Mouse (Mus musculus): ENCODE measurements around the gene Brd7. TPM values are rescaled to one million over a fixed set of nuclear protein-coding genes. Genes with fewer than 3 reads are reported as not detected.

Brd7 gene
- polyA plus RNA-seq, 1 experiment from 2014 or later = 60.4 TPM

DNA sequence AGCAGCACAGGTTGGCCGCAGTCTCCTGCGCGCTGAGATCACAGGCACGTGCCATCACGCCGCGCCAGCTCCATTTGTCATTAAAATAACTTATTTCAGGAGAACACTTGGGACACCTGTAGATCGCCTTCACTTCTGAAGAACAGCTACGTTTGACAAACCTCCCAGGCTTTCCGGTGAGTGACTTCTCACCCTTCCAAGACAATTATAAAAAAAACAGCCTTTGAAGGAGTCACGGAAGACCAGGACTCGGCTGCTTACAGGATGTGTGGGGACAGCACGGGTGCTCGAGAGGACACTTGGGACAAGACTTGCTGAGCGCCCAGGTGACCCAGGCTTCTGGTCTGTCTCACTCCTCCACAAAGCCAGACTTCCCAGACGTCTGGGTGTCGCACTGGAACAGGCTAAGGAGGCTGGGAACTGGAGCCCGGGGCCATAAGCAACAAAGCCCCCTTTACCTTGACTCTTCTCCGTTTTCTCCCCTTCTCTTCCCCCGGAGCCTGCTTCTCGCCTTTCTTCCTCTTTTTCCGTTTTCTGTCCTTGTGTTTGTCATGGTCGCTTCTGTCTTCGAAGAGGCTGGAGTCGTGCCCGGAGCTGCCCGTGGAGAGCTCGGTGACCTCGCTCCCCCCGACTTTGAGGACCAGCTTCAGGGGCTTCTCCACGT lies 818 bp downstream of the Brd7 start:
- Histone ChIP-seq H3K27ac (ENCODE audit: low read depth) (peak overlapping the region; percentile 84), H3K4me2 (ENCODE audit: low read length) (peak overlapping the region; percentile 78), H3K9me3 (ENCODE audit: control insufficient read depth, low read length) (no peaks in the 10 kb centered on the region), H3K36me3 (ENCODE audit: control insufficient read depth, insufficient read depth, low read length) (peaks cover 29% of the 10 kb centered on the region), H3K27me3 (replicated peaks; ENCODE audit: control insufficient read depth, insufficient read depth, low read length) (no peaks in the 10 kb centered on the region), H3K4me1 (replicated peaks; ENCODE audit: control insufficient read depth, insufficient read depth, low read length) (peaks cover 15% of the 10 kb centered on the region), H3K9ac (ENCODE audit: low read length) (peak overlapping the region; percentile 94), H3K4me3 (ENCODE audit: low read depth, low read length) (peak overlapping the region; percentile 88)
- peak; percentile 71 for DNase-seq (ENCODE audit: low spot score)
- 1% methylated on average over 31 of the region's 31 CpGs for WGBS
- ATAC-seq (replicated peaks; ENCODE audit: low FRiP score, low TSS enrichment, low read depth) = peak; percentile 17; the same call in 1 of the 2 replicates

DNA sequence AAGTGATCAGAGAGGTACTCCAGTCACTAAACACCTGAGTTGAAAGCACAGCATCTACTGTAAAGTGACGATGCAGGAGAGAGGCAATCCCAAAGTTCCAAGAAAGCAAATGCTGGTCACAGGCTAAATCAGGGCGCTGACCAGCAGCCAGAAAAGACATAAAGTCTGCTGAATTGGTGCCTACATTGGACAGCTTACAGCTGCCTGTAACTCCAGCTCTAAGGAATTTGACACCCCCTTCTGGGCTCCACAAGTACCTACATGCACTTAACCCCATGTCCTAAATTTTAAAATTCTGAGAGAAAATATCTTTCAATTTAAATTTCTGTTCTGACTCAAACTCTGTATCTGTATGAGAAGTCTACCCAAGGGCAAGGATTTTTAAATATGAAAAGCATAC lies 2.0 kb downstream of the Brd7 start:
- no peaks in the 10 kb centered on the region for H3K27me3 ChIP-seq (replicated peaks; ENCODE audit: control insufficient read depth, insufficient read depth, low read length)
- H3K27ac ChIP-seq (ENCODE audit: low read depth) = no peak overlapping the region
- WGBS = 81% methylated on average over 2 of the region's 2 CpGs
- H3K36me3 ChIP-seq (ENCODE audit: control insufficient read depth, insufficient read depth, low read length) = peaks cover 42% of the 10 kb centered on the region
- H3K4me1 ChIP-seq (replicated peaks; ENCODE audit: control insufficient read depth, insufficient read depth, low read length) = peaks cover 15% of the 10 kb centered on the region
- no peak overlapping the region; the same call in 1 of the 2 replicates for H3K4me3 ChIP-seq (ENCODE audit: low read depth, low read length)
- no peak overlapping the region for H3K9ac ChIP-seq (ENCODE audit: low read length)
- no peak for ATAC-seq (replicated peaks; ENCODE audit: low FRiP score, low TSS enrichment, low read depth)
- no peaks in the 10 kb centered on the region for H3K9me3 ChIP-seq (ENCODE audit: control insufficient read depth, low read length)
- peak overlapping the region; percentile 78 for H3K4me2 ChIP-seq (ENCODE audit: low read length)
- DNase-seq (ENCODE audit: low spot score) = no peak

DNA sequence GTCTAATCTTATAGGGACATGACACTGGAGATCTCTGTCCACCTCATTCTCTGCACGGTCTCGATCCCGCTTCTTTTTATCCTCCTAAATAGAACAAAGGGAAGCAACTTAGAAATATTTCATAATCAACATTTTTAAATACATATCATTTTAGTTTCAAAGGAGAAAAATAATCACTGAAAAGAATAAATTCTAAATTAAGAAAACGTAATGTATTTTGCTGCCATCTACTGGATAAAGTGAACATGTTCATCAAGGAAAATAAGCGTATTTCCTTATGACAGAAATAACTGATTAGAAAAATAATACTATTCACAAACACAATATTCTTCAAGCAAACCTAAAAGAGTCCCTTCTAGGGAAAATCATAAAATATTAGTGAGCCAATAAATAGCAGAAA lies 4.0 kb downstream of the Brd7 start:
- Histone ChIP-seq H3K4me1 (replicated peaks; ENCODE audit: control insufficient read depth, insufficient read depth, low read length) (peaks cover 15% of the 10 kb centered on the region), H3K27me3 (replicated peaks; ENCODE audit: control insufficient read depth, insufficient read depth, low read length) (no peaks in the 10 kb centered on the region), H3K9ac (ENCODE audit: low read length) (no peak overlapping the region), H3K27ac (ENCODE audit: low read depth) (no peak overlapping the region), H3K4me2 (ENCODE audit: low read length) (no peak overlapping the region), H3K9me3 (ENCODE audit: control insufficient read depth, low read length) (no peaks in the 10 kb centered on the region), H3K36me3 (ENCODE audit: control insufficient read depth, insufficient read depth, low read length) (peaks cover 62% of the 10 kb centered on the region), H3K4me3 (ENCODE audit: low read depth, low read length) (no peak overlapping the region)
- ATAC-seq (replicated peaks; ENCODE audit: low FRiP score, low TSS enrichment, low read depth) = no peak
- 80% methylated on average over 5 of the region's 5 CpGs for WGBS
- no peak for DNase-seq (ENCODE audit: low spot score)

DNA sequence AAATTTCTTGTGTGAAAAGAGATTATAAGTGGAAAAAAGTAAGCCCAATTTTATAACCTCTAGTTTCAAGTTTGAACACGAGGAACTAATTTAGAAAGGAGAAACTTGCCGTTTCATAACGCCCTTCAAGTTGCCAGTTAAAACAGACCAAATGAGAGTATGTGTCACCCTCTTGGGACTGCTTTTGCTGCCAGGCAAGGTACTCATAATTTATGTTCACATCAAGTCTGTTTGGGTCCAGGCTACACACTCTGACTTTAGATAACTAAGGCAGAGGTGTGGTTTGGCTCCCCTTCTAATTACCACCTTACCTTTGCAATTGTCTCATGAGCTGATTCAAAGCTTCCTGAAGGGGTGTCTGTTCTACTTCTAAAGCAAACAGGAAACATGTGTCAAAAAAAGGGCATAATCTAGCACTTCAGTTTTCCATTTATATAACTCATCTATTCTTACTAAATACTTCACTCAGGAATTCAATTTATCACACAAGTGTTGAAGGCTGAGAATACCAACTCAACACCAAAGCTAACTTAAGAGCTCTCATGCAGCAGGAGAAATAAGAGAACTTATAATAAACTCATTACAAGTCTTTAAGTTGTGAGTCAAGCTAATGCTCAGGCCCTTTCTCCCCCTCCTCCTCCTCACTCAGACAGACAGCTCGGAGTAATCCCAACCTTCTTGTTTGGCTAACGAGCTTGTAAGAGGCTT lies 4.6 kb downstream of the Brd7 start:
- no peak for ATAC-seq (replicated peaks; ENCODE audit: low FRiP score, low TSS enrichment, low read depth)
- 74% methylated on average over 5 of the region's 5 CpGs for WGBS
- H3K9ac ChIP-seq (ENCODE audit: low read length) = no peak overlapping the region

DNA sequence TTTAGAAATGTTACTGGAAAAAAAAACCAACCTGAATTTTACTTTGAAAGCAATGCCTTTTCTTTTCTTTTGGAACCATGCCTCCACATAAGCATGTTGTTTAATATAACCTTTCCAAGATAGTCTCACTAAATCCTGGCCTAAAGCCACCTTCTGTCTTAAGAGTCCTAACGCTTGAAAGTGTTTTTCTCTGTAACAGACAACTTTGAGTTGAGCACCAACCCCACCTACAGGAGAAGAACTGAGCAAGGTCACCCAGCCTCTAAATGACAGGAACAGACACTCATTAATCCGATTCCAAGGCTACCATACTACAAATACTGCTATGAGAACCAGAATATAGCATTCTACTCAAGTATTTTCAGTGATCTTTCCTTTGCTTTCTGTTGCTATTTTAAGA lies 12.9 kb downstream of the Brd7 start:
- Histone ChIP-seq H3K36me3 (ENCODE audit: control insufficient read depth, insufficient read depth, low read length) (peaks cover 96% of the 10 kb centered on the region), H3K4me2 (ENCODE audit: low read length) (no peak overlapping the region), H3K9ac (ENCODE audit: low read length) (no peak overlapping the region), H3K27ac (ENCODE audit: low read depth) (no peak overlapping the region), H3K27me3 (replicated peaks; ENCODE audit: control insufficient read depth, insufficient read depth, low read length) (no peaks in the 10 kb centered on the region), H3K9me3 (ENCODE audit: control insufficient read depth, low read length) (no peaks in the 10 kb centered on the region), H3K4me3 (ENCODE audit: low read depth, low read length) (no peak overlapping the region), H3K4me1 (replicated peaks; ENCODE audit: control insufficient read depth, insufficient read depth, low read length) (no peaks in the 10 kb centered on the region)
- DNase-seq (ENCODE audit: low spot score) (no peak), ATAC-seq (replicated peaks; ENCODE audit: low FRiP score, low TSS enrichment, low read depth) (no peak)
- WGBS = 76% methylated on average over 2 of the region's 2 CpGs

More for the DNA sequence above, 4.6 kb downstream of the Brd7 start:
- Histone ChIP-seq H3K9me3 (ENCODE audit: control insufficient read depth, low read length) (no peaks in the 10 kb centered on the region), H3K27me3 (replicated peaks; ENCODE audit: control insufficient read depth, insufficient read depth, low read length) (no peaks in the 10 kb centered on the region), H3K4me3 (ENCODE audit: low read depth, low read length) (no peak overlapping the region), H3K4me1 (replicated peaks; ENCODE audit: control insufficient read depth, insufficient read depth, low read length) (peaks cover 15% of the 10 kb centered on the region), H3K36me3 (ENCODE audit: control insufficient read depth, insufficient read depth, low read length) (peaks cover 67% of the 10 kb centered on the region), H3K27ac (ENCODE audit: low read depth) (no peak overlapping the region), H3K4me2 (ENCODE audit: low read length) (no peak overlapping the region)
- no peak for DNase-seq (ENCODE audit: low spot score)

DNA sequence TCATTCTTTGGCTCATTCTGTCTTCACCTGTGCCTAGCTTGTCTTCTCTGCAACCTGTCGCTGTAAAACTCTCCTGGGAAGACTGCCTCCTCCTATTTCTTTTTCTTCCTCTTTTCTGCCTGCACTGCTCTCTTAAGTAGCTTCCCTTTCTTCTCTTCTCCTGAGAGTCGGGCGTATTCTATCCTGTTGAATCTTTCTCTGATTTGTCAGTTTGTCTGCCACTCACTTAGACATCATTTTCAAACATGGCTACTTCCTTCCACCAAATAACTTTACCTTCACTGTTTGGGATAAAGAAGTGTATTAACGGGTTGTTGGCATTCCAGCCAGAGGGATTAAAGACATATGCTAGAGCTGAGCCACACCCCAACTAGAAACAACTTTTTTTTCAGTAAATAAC lies 20.0 kb downstream of the Brd7 start:
- no peak for DNase-seq (ENCODE audit: low spot score)
- H3K4me3 ChIP-seq (ENCODE audit: low read depth, low read length) = no peak overlapping the region
- no peak for ATAC-seq (replicated peaks; ENCODE audit: low FRiP score, low TSS enrichment, low read depth)
- no peaks in the 10 kb centered on the region for H3K27me3 ChIP-seq (replicated peaks; ENCODE audit: control insufficient read depth, insufficient read depth, low read length)
- H3K4me2 ChIP-seq (ENCODE audit: low read length) = no peak overlapping the region
- no peak overlapping the region for H3K27ac ChIP-seq (ENCODE audit: low read depth)
- no peaks in the 10 kb centered on the region for H3K9me3 ChIP-seq (ENCODE audit: control insufficient read depth, low read length)
- WGBS = 92% methylated on average over 4 of the region's 4 CpGs
- peaks cover 90% of the 10 kb centered on the region for H3K36me3 ChIP-seq (ENCODE audit: control insufficient read depth, insufficient read depth, low read length)
- H3K4me1 ChIP-seq (replicated peaks; ENCODE audit: control insufficient read depth, insufficient read depth, low read length) = no peaks in the 10 kb centered on the region
- no peak overlapping the region for H3K9ac ChIP-seq (ENCODE audit: low read length)

DNA sequence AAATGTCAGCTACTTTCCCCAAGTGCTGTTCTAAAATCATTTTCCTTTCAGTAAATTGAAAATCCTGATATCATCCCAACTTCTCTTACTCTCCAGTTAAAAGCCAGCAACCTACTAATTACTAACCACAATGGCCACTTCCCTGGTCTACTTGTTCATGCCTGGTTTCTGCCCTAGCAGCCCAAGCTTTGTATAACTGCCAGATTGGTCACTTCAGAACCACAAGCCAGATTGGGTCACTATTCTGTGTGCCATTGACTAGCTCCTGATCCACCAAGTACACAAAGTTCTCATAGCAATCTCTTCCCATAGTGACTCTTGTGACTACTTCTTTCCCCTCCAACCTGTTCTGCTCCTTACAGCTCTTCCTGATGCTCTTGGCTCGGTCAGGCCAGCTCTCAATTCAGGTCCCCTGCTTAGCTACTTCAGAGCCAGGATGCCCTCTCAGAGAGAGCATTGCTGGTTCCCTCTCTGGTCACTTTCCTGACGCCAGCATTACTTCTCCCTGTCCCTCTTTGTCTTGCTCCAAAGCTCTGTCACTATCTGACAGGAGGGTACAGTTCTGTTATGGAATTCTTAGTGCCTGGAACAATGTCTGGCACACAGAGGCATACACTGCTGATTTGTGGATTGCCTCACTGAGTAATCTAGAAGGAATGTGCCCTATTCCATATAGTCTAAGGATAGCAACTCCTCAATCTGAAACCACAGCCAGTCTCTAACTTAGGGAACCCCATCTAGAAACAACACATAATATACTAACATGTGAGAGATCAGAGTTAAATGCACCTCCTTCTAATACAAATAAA lies 21.9 kb downstream of the Brd7 start:
- DNase-seq (ENCODE audit: low spot score) (no peak), ATAC-seq (replicated peaks; ENCODE audit: low FRiP score, low TSS enrichment, low read depth) (no peak)
- no peak overlapping the region for H3K4me3 ChIP-seq (ENCODE audit: low read depth, low read length)
- no peak overlapping the region for H3K9ac ChIP-seq (ENCODE audit: low read length)
- WGBS = 85% methylated on average over 2 of the region's 2 CpGs
- H3K4me2 ChIP-seq (ENCODE audit: low read length) = no peak overlapping the region
- H3K9me3 ChIP-seq (ENCODE audit: control insufficient read depth, low read length) = no peaks in the 10 kb centered on the region
- H3K27ac ChIP-seq (ENCODE audit: low read depth) = no peak overlapping the region
- no peaks in the 10 kb centered on the region for H3K4me1 ChIP-seq (replicated peaks; ENCODE audit: control insufficient read depth, insufficient read depth, low read length)
- H3K27me3 ChIP-seq (replicated peaks; ENCODE audit: control insufficient read depth, insufficient read depth, low read length) = no peaks in the 10 kb centered on the region
- peaks cover 90% of the 10 kb centered on the region for H3K36me3 ChIP-seq (ENCODE audit: control insufficient read depth, insufficient read depth, low read length)

DNA sequence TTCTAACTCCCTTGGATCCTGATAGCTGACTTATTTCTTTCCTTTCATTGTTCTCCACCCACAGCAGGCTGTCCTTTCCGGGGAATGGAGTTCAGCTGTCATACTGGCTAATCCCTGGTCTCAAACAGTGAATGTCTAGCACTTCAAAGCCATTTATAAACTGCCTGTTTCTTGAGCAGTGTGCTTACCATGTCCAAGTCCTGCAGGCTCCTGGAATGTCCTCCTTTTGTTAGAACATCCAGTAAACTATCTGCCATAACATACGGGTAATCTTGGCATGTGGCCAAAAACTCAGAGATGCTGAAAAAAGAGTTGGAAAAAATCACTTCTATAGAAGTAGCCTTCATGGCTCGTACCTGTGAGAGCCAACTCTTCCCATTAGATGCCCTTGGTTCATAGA lies 22.8 kb downstream of the Brd7 start:
- 40% methylated on average over 3 of the region's 3 CpGs for WGBS
- Histone ChIP-seq H3K4me3 (ENCODE audit: low read depth, low read length) (no peak overlapping the region), H3K9me3 (ENCODE audit: control insufficient read depth, low read length) (no peaks in the 10 kb centered on the region), H3K27me3 (replicated peaks; ENCODE audit: control insufficient read depth, insufficient read depth, low read length) (no peaks in the 10 kb centered on the region), H3K9ac (ENCODE audit: low read length) (no peak overlapping the region), H3K36me3 (ENCODE audit: control insufficient read depth, insufficient read depth, low read length) (peaks cover 90% of the 10 kb centered on the region), H3K4me1 (replicated peaks; ENCODE audit: control insufficient read depth, insufficient read depth, low read length) (no peaks in the 10 kb centered on the region), H3K4me2 (ENCODE audit: low read length) (no peak overlapping the region), H3K27ac (ENCODE audit: low read depth) (no peak overlapping the region; the same call in 1 of the 2 replicates)
- DNase-seq (ENCODE audit: low spot score) (no peak), ATAC-seq (replicated peaks; ENCODE audit: low FRiP score, low TSS enrichment, low read depth) (no peak)

Data from intestine, embryonic 14.5 days (tissue).